Mouse (Mus musculus) thymus, adult 2 months (tissue): ENCODE results near the gene Fzd7. TPM values are rescaled to one million over a fixed set of nuclear protein-coding genes. Genes with fewer than 3 reads are reported as not detected.

Experiments used
- DNase-seq: peaks from one replicate; pipeline ENCODE4 v3.0.0; 2021
- H3K27ac ChIP-seq: fragments of 200-500 bp; 2 replicates; pipeline ENCODE4 v1.5.1; 2012; ENCODE audit warnings: low read length, control low read depth; ENCODE audit not compliant: control insufficient read depth, insufficient read depth
- H3K27me3 ChIP-seq: fragments of 200-500 bp; 2 replicates; pipeline ENCODE4 v1.6.1; 2012; ENCODE audit warnings: mild to moderate bottlenecking, low read length, moderate library complexity, mixed read lengths; ENCODE audit not compliant: control insufficient read depth, insufficient read depth
- H3K36me3 ChIP-seq: fragments of 200-500 bp; 2 replicates; pipeline ENCODE4 v1.6.1; 2012; ENCODE audit warnings: mild to moderate bottlenecking, low read length, moderate library complexity; ENCODE audit not compliant: control insufficient read depth, insufficient read depth
- H3K4me1 ChIP-seq: fragments of 200-500 bp; replicated peaks from 2 replicates; pipeline ENCODE4 v1.6.1; 2012; ENCODE audit warnings: low read length; ENCODE audit not compliant: control insufficient read depth, insufficient read depth
- H3K4me3 ChIP-seq: fragments of 200-500 bp; 2 replicates; pipeline ENCODE4 v1.5.1; 2012; ENCODE audit warnings: mild to moderate bottlenecking, low read length, control low read depth, moderate library complexity; ENCODE audit not compliant: control insufficient read depth, insufficient read depth
- CTCF ChIP-seq: fragments of 200-500 bp; IDR thresholded peaks from 2 replicates; pipeline ENCODE4 v1.5.1; 2012; ENCODE audit warnings: mild to moderate bottlenecking, control low read depth, low read length, moderate library complexity, borderline replicate concordance; ENCODE audit not compliant: control insufficient read depth, poor library complexity, insufficient read depth; ENCODE audit errors: extremely low read depth
- POLR2A ChIP-seq: fragments of 200-500 bp; IDR thresholded peaks from 2 replicates; pipeline ENCODE4 v1.6.1; 2012; ENCODE audit warnings: mild to moderate bottlenecking, low read length, control low read depth, moderate library complexity; ENCODE audit not compliant: control insufficient read depth, poor library complexity, insufficient read depth; ENCODE audit errors: extremely low read depth
- WGBS: fragments of 180-500 bp; shearing (Covaris S2); methylation state at CpG from one replicate; pipeline ENCODE4 v1.1.7; 2018; 5-methylcytosine and 5-hydroxymethylcytosine counted together
- polyA plus RNA-seq: library from polyadenylated mRNA; depleted of rRNA; stranded (reverse); fragments of >200 nt; gene quantifications from 2 replicates; pipeline ENCODE4 v1.2.3, GENCODE M21; 2012

The Fzd7 gene
- polyA plus RNA-seq, 1 experiment, result 11.4 TPM

DNA sequence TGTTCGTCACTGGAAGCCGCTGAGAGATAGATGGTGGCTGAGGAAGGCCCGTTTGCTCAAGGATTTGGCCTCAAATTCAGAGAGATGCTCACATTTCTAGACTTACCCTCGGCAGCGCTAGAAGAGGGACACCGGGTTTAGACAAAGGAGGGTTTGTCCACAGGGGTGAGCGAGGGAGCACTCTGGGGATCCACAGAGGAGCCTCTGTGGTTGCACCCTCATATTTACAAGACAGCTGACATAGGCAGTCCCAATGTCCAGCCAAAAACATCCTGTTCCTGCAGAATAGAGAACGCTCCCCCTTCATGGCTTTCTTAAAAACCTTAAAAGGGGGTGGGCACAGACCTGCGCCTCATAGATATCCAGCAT, 16.6 kb upstream of the Fzd7 start:
- H3K4me1 ChIP-seq, result no peaks in the 10 kb centered on the region; the same call in 1 of the 2 replicates
- WGBS, result 94% methylated on average over 9 of the region's 9 CpGs
- no peaks in the 10 kb centered on the region for H3K36me3 ChIP-seq
- no peak overlapping the region for H3K27ac ChIP-seq
- TF ChIP-seq CTCF (no peak), POLR2A (no peak)
- no peak for DNase-seq
- H3K4me3 ChIP-seq, result no peak overlapping the region
- no peaks in the 10 kb centered on the region for H3K27me3 ChIP-seq

- Histone ChIP-seq H3K36me3 (no peaks in the 10 kb centered on the region), H3K4me1 (no peaks in the 10 kb centered on the region; the same call in 1 of the 2 replicates), H3K27ac (no peak overlapping the region), H3K27me3 (no peaks in the 10 kb centered on the region), H3K4me3 (no peak overlapping the region)
- DNase-seq, result no peak
- WGBS, result 94% methylated on average over 4 of the region's 4 CpGs
- TF ChIP-seq CTCF (no peak), POLR2A (no peak)
Observed at GRCm38 (mm10) chr1:59469170-59469569, 13.1 kb upstream of the Fzd7 start.

DNA sequence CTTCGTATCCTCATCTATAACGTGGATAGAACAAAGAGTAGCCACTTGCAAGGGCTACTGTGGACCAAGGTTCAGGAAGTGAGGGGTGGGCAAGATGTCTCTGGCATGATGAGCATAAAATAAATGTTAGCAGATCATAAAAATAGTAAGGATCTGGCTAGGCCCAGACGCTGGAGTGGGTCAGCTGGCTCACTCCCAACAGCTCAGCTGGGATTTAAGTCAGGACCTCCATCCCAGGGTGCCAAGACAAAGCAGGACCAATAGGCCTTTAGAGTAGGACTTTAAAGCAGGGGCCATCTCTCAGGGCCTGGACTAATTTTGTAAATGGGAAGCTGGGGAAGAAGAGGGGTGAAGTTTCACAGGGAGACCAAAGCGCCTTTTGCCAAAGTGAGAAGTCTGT, 11.5 kb upstream of the Fzd7 start:
- WGBS, result 94% methylated on average over 4 of the region's 4 CpGs
- H3K36me3 ChIP-seq, result no peaks in the 10 kb centered on the region
- H3K4me1 ChIP-seq, result no peaks in the 10 kb centered on the region; the same call in 1 of the 2 replicates
- H3K27me3 ChIP-seq, result no peaks in the 10 kb centered on the region
- DNase-seq, result no peak
- no peak overlapping the region for H3K4me3 ChIP-seq
- TF ChIP-seq POLR2A (no peak), CTCF (no peak)
- H3K27ac ChIP-seq, result no peak overlapping the region

GRCm38 (mm10) chr1:59472368-59473180, 9.7 kb upstream of the Fzd7 start:
- no peak for TF ChIP-seq CTCF
- no peak for TF ChIP-seq POLR2A
- DNase-seq, result no peak
- WGBS, result 57% methylated on average over 11 of the region's 11 CpGs
- Histone ChIP-seq H3K27ac (no peak overlapping the region), H3K36me3 (no peaks in the 10 kb centered on the region), H3K27me3 (no peaks in the 10 kb centered on the region), H3K4me3 (no peak overlapping the region), H3K4me1 (no peaks in the 10 kb centered on the region)

GRCm38 (mm10) chr1:59473181-59473555, 9.1 kb upstream of the Fzd7 start:
- Histone ChIP-seq H3K27ac (no peak overlapping the region), H3K4me1 (no peaks in the 10 kb centered on the region), H3K4me3 (no peak overlapping the region), H3K36me3 (no peaks in the 10 kb centered on the region), H3K27me3 (no peaks in the 10 kb centered on the region)
- WGBS, result over 99% methylated on average over 4 of the region's 4 CpGs
- no peak for DNase-seq
- TF ChIP-seq CTCF, result no peak
- TF ChIP-seq POLR2A, result no peak

DNA sequence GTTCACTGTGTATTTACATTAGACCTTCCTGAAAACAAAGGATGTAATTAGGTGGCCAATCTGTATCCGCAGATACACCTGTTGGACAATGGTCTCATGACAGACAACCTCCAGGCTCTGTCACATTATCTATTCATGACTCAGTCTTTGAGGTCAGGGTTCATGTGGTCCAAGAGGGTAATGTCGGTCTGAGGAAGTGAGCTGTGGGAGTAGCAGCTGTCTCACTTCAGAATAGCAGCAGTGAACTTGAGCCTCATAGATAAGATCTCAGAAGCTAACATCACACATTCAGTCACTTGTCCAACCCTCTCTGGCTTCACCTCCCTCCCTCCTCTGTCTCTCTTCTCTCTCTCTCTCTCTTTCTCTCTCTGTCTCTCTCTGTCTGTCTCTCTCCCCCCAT, 6.6 kb upstream of the Fzd7 start:
- H3K4me1 ChIP-seq, result no peaks in the 10 kb centered on the region
- no peaks in the 10 kb centered on the region for H3K27me3 ChIP-seq
- no peak for DNase-seq
- H3K4me3 ChIP-seq, result no peak overlapping the region
- no peaks in the 10 kb centered on the region for H3K36me3 ChIP-seq
- H3K27ac ChIP-seq, result no peak overlapping the region
- WGBS, result 34% methylated on average over 2 of the region's 2 CpGs
- no peak for TF ChIP-seq CTCF
- TF ChIP-seq POLR2A, result no peak

DNA sequence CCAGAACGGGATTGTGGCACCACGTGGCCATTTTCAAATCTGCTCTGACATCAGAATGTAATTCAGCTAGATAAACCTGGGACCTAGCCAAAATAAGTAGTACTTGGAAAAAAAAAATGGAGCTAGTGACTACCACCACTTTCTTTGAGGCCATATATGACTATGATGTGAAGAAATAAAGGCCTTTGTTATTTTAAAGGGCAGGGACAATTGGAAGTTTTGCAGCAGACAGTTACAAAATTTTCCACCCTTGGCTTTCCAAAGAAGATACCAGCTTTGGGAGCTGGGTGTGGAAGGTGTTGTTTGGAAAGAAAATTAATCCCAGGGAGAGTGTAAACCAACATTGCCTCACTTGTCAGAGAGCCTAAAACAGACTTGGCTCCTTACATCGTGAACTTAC, 3.3 kb upstream of the Fzd7 start:
- no peak overlapping the region for H3K4me3 ChIP-seq
- TF ChIP-seq CTCF, result no peak
- no peak for TF ChIP-seq POLR2A
- no peak overlapping the region for H3K27ac ChIP-seq
- 89% methylated on average over 3 of the region's 3 CpGs for WGBS
- peaks cover 11% of the 10 kb centered on the region; the same call in 1 of the 2 replicates for H3K27me3 ChIP-seq
- no peak for DNase-seq
- no peaks in the 10 kb centered on the region for H3K36me3 ChIP-seq
- H3K4me1 ChIP-seq, result peaks cover 18% of the 10 kb centered on the region
